Mouse (Mus musculus) cerebellum, postnatal 36 days (tissue): Measurements from ENCODE around the gene Map7d1.
"Not testable (repeated sequence)": the region's sequence is repeated elsewhere in the genome, so short reads cannot be mapped to it uniquely, and the experiment has no call there.

Experiments used
- DNase-seq, 2 experiments: peaks; one replicate each; pipeline ENCODE4 v3.0.0; 2021 to 2022; ENCODE audit warnings: mixed read lengths in 2 of 2

The Map7d1 gene

GRCm38 (mm10) chr4:126237721-126238242 lies 18.4 kb downstream of the Map7d1 start:
- peak in 1 of 2 experiments; percentile 9 for DNase-seq

GRCm38 (mm10) chr4:126236467-126237280 lies 19.5 kb downstream of the Map7d1 start:
- peak in 1 of 2 experiments; percentile 5 for DNase-seq

DNA sequence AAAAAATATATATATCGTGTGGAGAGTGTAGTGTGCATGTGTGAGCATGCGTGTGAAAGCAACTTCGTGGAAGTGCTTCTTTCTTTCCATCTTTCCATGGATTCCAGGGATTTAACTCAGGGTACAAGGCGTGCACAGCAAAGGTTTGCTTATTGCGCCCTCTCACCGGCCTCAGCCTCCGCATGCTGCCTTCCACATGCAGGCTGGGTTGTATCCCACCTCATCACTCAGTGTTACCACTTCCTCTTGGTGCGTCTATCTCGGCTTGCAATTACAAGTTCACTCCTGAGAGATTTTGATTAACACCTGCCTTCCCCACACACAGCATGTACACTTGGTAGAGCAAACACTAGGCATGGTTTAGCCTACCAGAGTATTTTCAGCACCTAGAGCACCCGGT lies 21.0 kb downstream of the Map7d1 start:
- no peak for DNase-seq

- DNase-seq: peak in 1 of 2 experiments; percentile 7
These were observed 21.5 kb downstream of the Map7d1 start for GRCm38 (mm10) chr4:126234496-126235175.

- DNase-seq: peak in 1 of 2 experiments; percentile 5
These were observed 22.4 kb downstream of the Map7d1 start for GRCm38 (mm10) chr4:126233676-126234308.

DNA sequence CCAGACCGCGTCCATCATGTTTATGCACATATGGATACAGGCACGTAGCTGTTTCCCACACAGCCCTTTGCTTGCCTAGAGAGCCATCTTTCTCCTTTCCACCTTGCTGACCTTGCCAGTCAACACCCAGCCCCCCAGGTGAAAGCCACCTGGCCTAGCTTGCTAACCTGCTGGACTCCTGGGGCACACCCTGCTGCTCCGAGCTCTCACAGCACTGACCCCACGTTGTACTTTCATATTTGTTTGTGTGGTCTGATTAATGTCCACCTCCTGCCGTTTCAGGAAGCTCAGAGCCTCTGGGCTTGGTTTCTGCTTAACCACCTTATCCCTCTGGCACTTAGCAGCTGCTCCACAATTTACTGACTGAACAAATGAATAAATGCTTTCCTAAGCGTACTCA lies 26.2 kb downstream of the Map7d1 start:
- DNase-seq: peak in 1 of 2 experiments; percentile 21

- peak in 1 of 2 experiments; percentile 13 for DNase-seq
These were observed 28.0 kb downstream of the Map7d1 start for GRCm38 (mm10) chr4:126228144-126228543.

- peak; percentile 90 to 95 for DNase-seq
These were observed 28.9 kb downstream of the Map7d1 start for GRCm38 (mm10) chr4:126227077-126227761.

- DNase-seq: no peak
These were observed 29.5 kb downstream of the Map7d1 start for GRCm38 (mm10) chr4:126226640-126227039.

DNA sequence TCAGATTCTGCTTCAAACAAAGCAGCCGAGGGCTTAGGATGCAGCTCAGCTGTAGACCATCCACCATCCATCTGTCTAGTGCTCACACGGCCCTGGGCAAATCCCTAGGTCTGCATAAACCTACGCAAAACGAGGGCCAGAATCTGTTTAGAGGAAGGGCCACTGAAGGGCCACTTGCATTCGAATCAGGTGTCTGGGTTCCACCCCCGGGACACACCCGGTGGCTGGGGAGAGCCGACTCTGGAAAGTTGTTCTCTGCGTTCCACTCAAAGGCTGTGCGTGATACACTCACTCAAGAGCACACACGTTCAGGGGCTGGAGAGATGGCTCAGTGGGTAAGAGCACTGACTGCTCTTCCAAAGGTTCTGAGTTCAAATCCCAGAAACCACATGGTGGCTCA lies 33.5 kb downstream of the Map7d1 start:
- no peak for DNase-seq

DNA sequence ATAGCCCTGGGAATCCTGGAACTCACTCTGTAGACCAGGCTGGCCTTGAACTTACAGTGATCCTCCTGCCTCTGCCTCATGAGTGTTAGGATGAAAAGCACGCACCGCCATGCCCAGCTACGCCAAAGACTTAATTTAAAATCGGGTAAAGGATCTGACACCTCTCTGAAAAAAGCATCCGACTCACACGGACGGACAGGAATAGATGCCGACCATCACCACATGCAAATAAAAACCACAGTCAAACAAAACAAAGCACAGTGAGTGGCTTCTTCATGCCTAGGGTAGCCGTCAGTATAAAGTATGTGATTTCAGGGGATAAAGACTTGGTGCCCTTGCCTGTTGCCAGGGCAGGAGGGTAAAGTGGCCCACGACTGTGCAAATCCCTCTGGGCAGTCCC lies 36.1 kb downstream of the Map7d1 start:
- no peak for DNase-seq

DNA sequence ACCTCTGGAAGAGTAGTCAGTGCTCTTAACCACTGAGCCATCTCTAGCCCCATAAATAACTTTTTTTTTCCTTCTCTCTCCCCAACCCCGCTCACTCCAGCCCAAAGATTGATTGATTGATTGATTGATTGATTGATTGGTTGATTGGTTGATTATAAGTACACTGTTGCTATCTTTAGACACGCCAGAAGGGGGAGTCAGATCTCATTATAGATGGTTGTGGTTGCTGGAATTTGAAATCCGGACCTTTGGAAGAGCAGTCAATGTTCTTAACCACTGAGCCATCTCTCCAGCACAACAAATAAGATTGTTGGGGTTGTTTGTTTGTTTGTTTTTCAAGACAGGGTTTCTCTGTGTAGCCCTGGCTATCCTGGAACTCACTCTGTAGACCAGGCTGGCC lies 36.6 kb downstream of the Map7d1 start:
- not testable (repeated sequence) for DNase-seq

DNA sequence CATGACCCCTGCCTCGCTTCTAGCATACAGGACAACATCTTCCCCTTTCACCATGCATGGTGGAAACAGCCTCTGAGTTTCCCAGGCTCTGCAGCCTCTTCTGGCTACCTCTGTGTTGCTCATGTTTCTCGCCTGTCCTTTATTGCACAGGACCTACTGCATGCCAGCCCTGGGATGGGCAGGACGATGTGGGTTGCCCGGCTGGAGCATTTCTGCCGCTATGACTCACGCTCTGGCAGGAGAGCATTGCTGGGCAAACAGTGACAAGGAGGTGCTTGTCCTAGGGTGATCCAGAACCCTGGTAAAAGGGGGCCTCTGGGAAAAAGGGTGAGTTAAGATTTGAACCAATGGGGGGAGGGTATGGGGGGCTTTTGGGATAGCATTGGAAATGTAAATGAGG lies 38.4 kb downstream of the Map7d1 start:
- DNase-seq: no peak

GRCm38 (mm10) chr4:126207081-126207480 lies 49.1 kb downstream of the Map7d1 start:
- DNase-seq: no peak

GRCm38 (mm10) chr4:126205386-126205785 lies 50.8 kb downstream of the Map7d1 start:
- no peak for DNase-seq

DNA sequence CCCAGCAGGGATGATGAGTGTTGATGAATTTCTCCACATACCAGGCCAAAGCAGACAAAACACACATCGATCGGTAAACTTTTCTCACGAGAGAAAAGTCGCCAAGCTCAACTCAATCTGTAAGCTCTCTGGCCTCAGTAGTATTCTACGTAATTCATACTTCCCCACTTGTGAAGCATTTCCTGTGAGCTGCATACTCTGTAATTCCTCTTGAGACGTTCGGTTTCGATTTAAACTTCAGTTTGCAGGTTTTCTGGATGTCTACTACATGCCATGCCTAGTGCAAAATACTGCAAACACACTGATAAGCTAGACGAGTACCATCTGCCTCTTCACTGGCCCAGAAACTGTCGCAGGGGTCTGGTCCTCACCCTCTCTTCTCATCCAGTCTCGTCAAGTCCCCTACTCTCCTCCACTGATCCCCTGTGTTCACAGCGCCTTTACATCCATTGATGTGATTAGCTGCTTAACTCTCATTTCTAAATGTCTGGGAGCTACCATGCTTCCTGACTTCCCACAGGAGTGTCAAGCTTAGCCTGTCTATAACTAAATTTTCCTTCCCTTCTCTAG lies 51.4 kb downstream of the Map7d1 start:
- no peak for DNase-seq

DNA sequence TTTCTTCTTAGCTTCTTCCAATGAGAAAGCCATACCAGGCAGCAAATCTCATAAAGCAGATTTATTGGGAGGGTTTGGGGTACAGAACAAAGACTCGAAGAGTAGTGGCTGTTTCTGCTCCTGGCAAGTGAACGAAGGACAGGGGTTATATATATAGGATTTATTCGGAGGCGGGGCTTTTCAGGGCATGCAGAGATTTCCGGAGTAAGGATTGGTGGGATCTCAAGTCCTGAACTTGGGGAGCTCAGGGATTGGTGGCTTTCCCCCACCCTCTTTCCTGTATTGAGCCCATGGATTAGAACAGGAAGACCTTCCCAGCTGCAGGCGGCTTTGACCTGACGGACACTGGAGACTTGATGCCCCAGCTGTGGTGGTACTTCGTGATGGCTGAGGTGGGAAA lies 52.1 kb downstream of the Map7d1 start:
- no peak for DNase-seq

DNA sequence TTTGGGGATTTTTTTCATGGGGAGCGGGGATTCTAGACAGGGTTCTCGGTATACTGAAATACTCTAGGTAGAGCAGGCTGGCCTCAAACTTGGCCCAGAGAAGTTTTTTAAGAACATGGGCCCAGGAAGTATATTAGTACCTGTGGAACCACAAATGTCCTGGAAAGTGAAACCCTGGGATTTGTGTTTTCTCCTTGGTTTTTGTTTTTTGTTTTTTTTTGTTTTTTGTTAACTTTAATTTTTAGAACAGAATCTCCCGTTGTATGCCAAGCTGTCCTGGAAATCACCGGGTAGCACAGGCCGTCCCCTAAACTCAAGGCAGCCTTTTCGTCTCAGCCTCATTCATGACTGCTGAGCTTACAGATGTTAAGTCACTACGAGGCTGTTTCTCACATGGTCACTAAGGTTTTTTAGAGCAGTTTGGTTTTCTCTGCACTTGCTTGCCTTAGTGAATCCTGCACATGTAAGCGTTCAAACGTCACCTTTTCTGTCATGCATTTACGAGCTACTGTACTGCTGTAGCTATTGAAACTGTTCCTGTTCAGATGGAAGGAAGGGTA lies 52.7 kb downstream of the Map7d1 start:
- DNase-seq: no peak

DNA sequence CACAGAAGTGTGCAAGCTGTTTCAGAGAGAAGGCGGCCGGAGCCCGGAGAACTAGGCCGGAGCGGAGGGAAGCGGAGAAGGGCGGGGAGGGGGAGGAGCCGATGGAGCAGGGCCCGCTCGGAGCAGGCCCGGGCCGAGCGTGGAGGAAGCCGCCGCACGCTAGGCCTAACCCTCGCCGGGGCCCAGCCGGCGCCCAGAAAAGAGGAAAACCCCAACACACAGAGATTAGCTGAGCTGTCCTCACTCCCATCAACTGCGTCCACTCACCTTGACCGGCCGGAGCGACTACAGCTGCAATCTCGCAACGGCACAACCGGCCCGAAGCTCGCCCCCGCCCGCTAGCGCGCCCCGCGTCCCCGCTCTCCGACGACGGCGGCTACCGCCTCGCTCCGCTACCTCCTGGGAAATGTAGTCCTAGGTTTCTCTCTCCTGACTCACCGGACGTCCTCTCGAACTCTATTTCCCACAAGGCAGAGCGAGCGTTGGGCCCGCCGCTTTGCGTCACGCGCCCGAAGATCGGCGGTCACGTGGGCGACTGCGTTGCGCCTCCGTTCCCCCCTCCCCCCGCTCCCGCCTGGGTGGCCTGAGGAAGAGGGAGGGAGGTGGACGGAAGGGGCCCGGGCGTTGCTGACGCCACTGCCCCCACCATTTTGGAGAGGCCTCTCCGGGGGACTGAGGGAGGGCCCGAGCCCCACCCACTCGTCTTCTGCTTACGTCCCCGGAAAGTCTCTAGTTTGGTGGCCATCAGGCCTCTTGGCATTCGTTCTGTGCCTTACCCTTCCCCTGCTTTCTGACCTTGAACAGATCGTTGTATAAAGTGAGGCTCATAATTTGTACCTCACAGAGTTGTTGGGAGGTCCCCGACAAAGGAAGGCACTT lies 53.6 kb downstream of the Map7d1 start, which contains the start of gene Thrap3:
TSS of gene Thrap3 (minus strand) at position 458 of the 879 bp plus-strand sequence.
- peak; percentile 98 to 99 for DNase-seq

- peak in 1 of 2 experiments; percentile 27 for DNase-seq
These were observed 54.4 kb downstream of the Map7d1 start for GRCm38 (mm10) chr4:126201514-126202302.
